In the genomic region with DNA sequence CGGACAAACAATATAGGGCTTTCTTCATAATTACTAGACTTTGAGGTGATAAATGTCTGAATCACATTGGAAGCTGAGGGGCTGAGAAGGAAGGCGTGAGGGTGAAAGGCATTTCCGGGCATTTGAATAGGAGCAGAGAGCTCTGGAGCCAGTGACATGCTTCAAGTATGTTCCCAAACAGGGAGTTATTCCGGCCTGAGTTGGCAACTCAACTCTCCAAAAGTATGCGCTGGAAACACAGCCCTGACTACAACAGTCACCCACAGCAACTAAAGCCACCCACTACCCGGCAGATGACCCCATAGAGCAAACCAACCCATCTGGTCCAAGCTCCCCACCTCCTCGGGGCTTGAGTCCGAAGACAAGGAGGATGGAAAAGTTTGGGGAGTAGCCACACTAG, we compare ENCODE assay signal across 8 mouse cellular contexts. TPM values are rescaled to one million over a fixed set of nuclear protein-coding genes. Genes with fewer than 3 reads are reported as not detected.
DNase-seq lines count a peak whose midpoint lies in the region; ATAC-seq and TF ChIP-seq lines count a peak whose summit lies in the region.

No protein-coding gene starts in this region.

- intact Hi-C loops in gastrocnemius, postnatal 36 days (cut with DNase I) = no loop called here

- POLR2A ChIA-PET in Patski (lab: Charles Lee) = interaction anchor here (0.9 kb wide), 1 partner anchor 10 kb away, joined by 3 read pairs; no protein-coding TSS in a partner anchor

- H3K4me3 ChIP-seq in forebrain, embryonic 10.5 days = peak overlapping the region; percentile 56
- peak overlapping the region; percentile 24 for H3K4me3 ChIP-seq in hindbrain, embryonic 14.5 days (replicated peaks; ENCODE audit: low read length)
- H3K4me3 ChIP-seq in midbrain, embryonic 10.5 days = peak overlapping the region; percentile 55

- peak overlapping the region; percentile 57 for H3K4me2 ChIP-seq in hindbrain, embryonic 14.5 days (replicated peaks)

- H3K27me3 ChIP-seq in Patski = no peaks in the 10 kb centered on the region
- H3K27me3 ChIP-seq in forebrain, embryonic 10.5 days (ENCODE audit: poor library complexity, severe bottlenecking) = peaks cover 39% of the 10 kb centered on the region
- H3K27me3 ChIP-seq in hindbrain, embryonic 14.5 days (ENCODE audit: control insufficient read depth, insufficient read depth, low read length) = peaks cover 9% of the 10 kb centered on the region; the same call in 1 of the 2 replicates
- peaks cover 33% of the 10 kb centered on the region for H3K27me3 ChIP-seq in midbrain, embryonic 10.5 days (ENCODE audit: low read depth, poor library complexity, severe bottlenecking)

- WGBS in forebrain, embryonic 10.5 days = 42% methylated on average over 8 of the region's 8 CpGs
- WGBS in hindbrain, embryonic 14.5 days = 51% methylated on average over 8 of the region's 8 CpGs
- WGBS in midbrain, embryonic 10.5 days = 47% methylated on average over 8 of the region's 8 CpGs

- no peaks in the 10 kb centered on the region for H3K36me3 ChIP-seq in forebrain, embryonic 10.5 days (replicated peaks)
- H3K36me3 ChIP-seq in hindbrain, embryonic 14.5 days (replicated peaks; ENCODE audit: control insufficient read depth, insufficient read depth) = no peaks in the 10 kb centered on the region
- H3K36me3 ChIP-seq in midbrain, embryonic 10.5 days = no peaks in the 10 kb centered on the region

- ATAC-seq in Patski = peak; percentile 37
- ATAC-seq in hindbrain, embryonic 14.5 days (ENCODE audit: low FRiP score) = no peak

- 0 out of 2 replicates have a peak overlapping the region, but pooled peaks have one; percentile 66 for H3K27ac ChIP-seq in forebrain, embryonic 10.5 days
- H3K27ac ChIP-seq in hindbrain, embryonic 14.5 days = no peak overlapping the region
- H3K27ac ChIP-seq in midbrain, embryonic 10.5 days (replicated peaks) = 0 out of 2 replicates have a peak overlapping the region, but pooled peaks have one; percentile 33

- no peak overlapping the region for H3K9ac ChIP-seq in hindbrain, embryonic 14.5 days

- TF ChIP-seq CTCF in Patski (IDR thresholded peaks at IDR 0.05) = no peak

- H3K4me1 ChIP-seq in forebrain, embryonic 10.5 days = peaks cover 9% of the 10 kb centered on the region
- H3K4me1 ChIP-seq in hindbrain, embryonic 14.5 days (replicated peaks; ENCODE audit: control insufficient read depth, insufficient read depth, low read length) = 0 out of 2 replicates have a peak, but pooled peaks cover 3% of the 10 kb centered on the region
- H3K4me1 ChIP-seq in midbrain, embryonic 10.5 days = peaks cover 8% of the 10 kb centered on the region

- DNase-seq in Patski (ENCODE audit: low read depth, low spot score) = no peak
- DNase-seq in forebrain, embryonic 10.5 days (ENCODE audit: extremely low spot score, low spot score) = no peak
- DNase-seq in hindbrain, embryonic 14.5 days (ENCODE audit: low spot score) = no peak
- no peak for DNase-seq in midbrain, embryonic 10.5 days (ENCODE audit: low spot score)
- no peak for DNase-seq in gastrocnemius, postnatal 36 days
- DNase-seq in thymus, postnatal 36 days = no peak
- no peak for DNase-seq in right cerebral cortex, postnatal 14 days
- DNase-seq in kidney, postnatal 10 days = no peak

- H3K9me3 ChIP-seq in forebrain, embryonic 10.5 days = no peaks in the 10 kb centered on the region
- H3K9me3 ChIP-seq in hindbrain, embryonic 14.5 days (ENCODE audit: control insufficient read depth, low read length) = no peaks in the 10 kb centered on the region
- no peaks in the 10 kb centered on the region for H3K9me3 ChIP-seq in midbrain, embryonic 10.5 days (replicated peaks)

- in situ Hi-C loops in Patski (cut with MboI; ENCODE audit: low pct_unique_long_range_greater_than_20kb) = no loop called here

- CTCF ChIA-PET in Patski (lab: Charles Lee) = interaction anchor here (1.0 to 1.9 kb wide), 5 partner anchors 35 to 234 kb away, joined by 3 to 9 read pairs (median 6); no protein-coding TSS in a partner anchor

RNA-seq across cellular contexts. Expression of gene Ereg, which starts 0.4 kb away (rescaled TPM):
- polyA plus RNA-seq in Patski (2021) = 1.6 TPM
- 0.07 TPM in 1 of 2 replicates, not detected in the other for polyA plus RNA-seq in forebrain, embryonic 10.5 days (2016; fragmentation: Nextera tagmentation; extraction: Ambion mirVana)
- polyA plus RNA-seq in hindbrain, embryonic 14.5 days (2014; fragmentation: Nextera tagmentation; extraction: Ambion mirVana) = not detected in 2 replicates
- polyA plus RNA-seq in midbrain, embryonic 10.5 days (2016; fragmentation: Nextera tagmentation; extraction: Ambion mirVana) = not detected in 2 replicates
- total RNA-seq in gastrocnemius, postnatal 36 days (2021) = not detected

RNA-seq across cellular contexts. Expression of gene Epgn, which starts 46.8 kb away (rescaled TPM):
- polyA plus RNA-seq in Patski (2021) = 0.09 TPM
- 0.10 and 0.34 TPM in 2 replicates for polyA plus RNA-seq in forebrain, embryonic 10.5 days (2016; fragmentation: Nextera tagmentation; extraction: Ambion mirVana)
- not detected in 2 replicates for polyA plus RNA-seq in hindbrain, embryonic 14.5 days (2014; fragmentation: Nextera tagmentation; extraction: Ambion mirVana)
- 0.21 and 0.22 TPM in 2 replicates for polyA plus RNA-seq in midbrain, embryonic 10.5 days (2016; fragmentation: Nextera tagmentation; extraction: Ambion mirVana)
- under 1 TPM; 0.47 to 0.61 TPM for total RNA-seq in gastrocnemius, postnatal 36 days (2021)
